Mouse (Mus musculus): ENCODE measurements around the gene Mkrn1.
"Not testable (repeated sequence)": the region's sequence is repeated elsewhere in the genome, so short reads cannot be mapped to it uniquely, and the experiment has no call there.

Mkrn1 gene

GRCm38 (mm10) chr6:39379749-39380148 is 40.5 kb downstream of the Mkrn1 start:
- no peak for DNase-seq (ENCODE audit: low read depth, low spot score)

- DNase-seq (ENCODE audit: low read depth, low spot score): no peak
These were observed 41.0 kb downstream of the Mkrn1 start for GRCm38 (mm10) chr6:39379224-39379623.

- not testable (repeated sequence) for DNase-seq (ENCODE audit: low read depth, low spot score)
These were observed 42.0 kb downstream of the Mkrn1 start for GRCm38 (mm10) chr6:39378161-39378835.

GRCm38 (mm10) chr6:39377311-39377827 is 42.9 kb downstream of the Mkrn1 start, which contains the start of gene Slc37a3:
TSS of gene Slc37a3 (minus strand) at chr6:39377675.
- peak; percentile 95 for DNase-seq (ENCODE audit: low read depth, low spot score)

GRCm38 (mm10) chr6:39376775-39377174 is 43.5 kb downstream of the Mkrn1 start:
- DNase-seq (ENCODE audit: low read depth, low spot score): no peak

- no peak for DNase-seq (ENCODE audit: low read depth, low spot score)
These were observed 46.8 kb downstream of the Mkrn1 start for GRCm38 (mm10) chr6:39373301-39373955.

- no peak for DNase-seq (ENCODE audit: low read depth, low spot score)
These were observed 47.5 kb downstream of the Mkrn1 start for GRCm38 (mm10) chr6:39372727-39373126.

- no peak for DNase-seq (ENCODE audit: low read depth, low spot score)
These were observed 48.2 kb downstream of the Mkrn1 start for GRCm38 (mm10) chr6:39372042-39372441.

GRCm38 (mm10) chr6:39369631-39370030 is 50.6 kb downstream of the Mkrn1 start:
- DNase-seq (ENCODE audit: low read depth, low spot score): no peak

GRCm38 (mm10) chr6:39362684-39363083 is 57.6 kb downstream of the Mkrn1 start:
- no peak for DNase-seq (ENCODE audit: low read depth, low spot score)

GRCm38 (mm10) chr6:39359207-39359606 is 61.1 kb downstream of the Mkrn1 start:
- not testable (repeated sequence) for DNase-seq (ENCODE audit: low read depth, low spot score)

- DNase-seq (ENCODE audit: low read depth, low spot score): peak; percentile 76
These were observed 71.3 kb downstream of the Mkrn1 start for GRCm38 (mm10) chr6:39348946-39349345.

GRCm38 (mm10) chr6:39347880-39348814 is 72.1 kb downstream of the Mkrn1 start:
- peak; percentile 90 for DNase-seq (ENCODE audit: low read depth, low spot score)

All from ZHBTc4 (cell line).